Mouse (Mus musculus) liver, embryonic 14.5 days (tissue): ENCODE data around the gene Rasgef1b. TPM values are rescaled to one million over a fixed set of nuclear protein-coding genes. Genes with fewer than 3 reads are reported as not detected.

Experiments
- ATAC-seq: fragments of 200-750 bp; cut with Nextera tagmentation; 2 replicates; pipeline ENCODE4 v1.8.0; 2017; ENCODE audit warnings: moderate number of reproducible peaks, mild to moderate bottlenecking, moderate library complexity; ENCODE audit not compliant: insufficient read depth
- DNase-seq, 3 experiments: peaks; one replicate each; pipeline ENCODE4 v3.0.0-alpha.2; 2012 to 2013; ENCODE audit warnings: low read depth in 3 of 3, low spot score in 3 of 3
- H3K27ac ChIP-seq: fragments of 300-500 bp; sonication (generic); 2 replicates; pipeline ENCODE4 v1.5.1; 2014; ENCODE audit warnings: moderate library complexity, mild to moderate bottlenecking, control low read depth, inconsistent platforms
- H3K27me3 ChIP-seq: fragments of 300-500 bp; sonication (generic); 2 replicates; pipeline ENCODE4 v1.6.1; 2014; ENCODE audit warnings: mild to moderate bottlenecking, low read length, moderate library complexity; ENCODE audit not compliant: control insufficient read depth, insufficient read depth
- H3K36me3 ChIP-seq: fragments of 300-500 bp; sonication (generic); replicated peaks from 2 replicates; pipeline ENCODE4 v1.6.1; 2014; ENCODE audit warnings: low read depth; ENCODE audit not compliant: control insufficient read depth, insufficient read depth
- H3K4me1 ChIP-seq, 2 experiments: fragments of 200-500 bp in 1 of 2; fragments of 300-500 bp in 1 of 2; sonication (generic) in 1 of 2; replicated peaks; 2 replicates each; pipeline ENCODE4 v1.6.1; 2012 to 2014; ENCODE audit warnings: antibody characterized with exemption in 1 of 2, inconsistent platforms in 1 of 2, low read length in 1 of 2; ENCODE audit not compliant: control insufficient read depth in 2 of 2, insufficient read depth in 2 of 2
- H3K4me2 ChIP-seq: fragments of 300-500 bp; sonication (generic); 2 replicates; pipeline ENCODE4 v1.6.1; 2014; ENCODE audit warnings: low read depth, mild to moderate bottlenecking, control low read depth, moderate library complexity
- H3K4me3 ChIP-seq, 2 experiments: fragments of 200-500 bp in 1 of 2; fragments of 300-500 bp in 1 of 2; sonication (generic) in 1 of 2; 2 replicates each; pipeline ENCODE4 v1.5.1; 2012 to 2014; ENCODE audit warnings: low read depth in 2 of 2, low read length in 2 of 2, mild to moderate bottlenecking in 2 of 2, control low read depth in 1 of 2, inconsistent platforms in 1 of 2, moderate library complexity in 1 of 2; ENCODE audit not compliant: insufficient read depth in 1 of 2
- H3K9ac ChIP-seq: fragments of 300-500 bp; sonication (generic); replicated peaks from 2 replicates; pipeline ENCODE4 v1.6.1; 2014; ENCODE audit warnings: mild to moderate bottlenecking, control low read depth, moderate library complexity
- H3K9me3 ChIP-seq: fragments of 300-500 bp; sonication (generic); 2 replicates; pipeline ENCODE4 v1.6.1; 2016; ENCODE audit warnings: low read length, mixed read lengths; ENCODE audit not compliant: control insufficient read depth
- CTCF ChIP-seq: IDR thresholded peaks from 2 replicates; pipeline ENCODE4 v1.5.1; 2016; ENCODE audit warnings: antibody characterized with exemption, low read depth, control low read depth
- EP300 ChIP-seq: IDR thresholded peaks from 2 replicates; pipeline ENCODE4 v1.6.1; 2016; ENCODE audit warnings: antibody characterized with exemption, low read depth
- WGBS: fragments of 180-500 bp; shearing (Covaris S2); extraction: QIAGEN DNeasy Blood & Tissue Kit; methylation state at CpG from one replicate; pipeline ENCODE4 v1.1.7; 2014; ENCODE audit not compliant: insufficient replicate concordance; 5-methylcytosine and 5-hydroxymethylcytosine counted together
- polyA plus RNA-seq, 2 experiments: library from polyadenylated mRNA; depleted of rRNA in 1 of 2; stranded (reverse) in 1 of 2; unstranded in 1 of 2; fragments of >200 nt; fragmentation: Nextera tagmentation in 1 of 2; extraction: Ambion mirVana in 1 of 2; gene quantifications; 2 replicates each; pipeline versions ENCODE4 v1.2.1 to v1.2.3; 2012 to 2014

The Rasgef1b gene
- polyA plus RNA-seq, 2 experiments = 2.8 to 4.2 TPM

DNA sequence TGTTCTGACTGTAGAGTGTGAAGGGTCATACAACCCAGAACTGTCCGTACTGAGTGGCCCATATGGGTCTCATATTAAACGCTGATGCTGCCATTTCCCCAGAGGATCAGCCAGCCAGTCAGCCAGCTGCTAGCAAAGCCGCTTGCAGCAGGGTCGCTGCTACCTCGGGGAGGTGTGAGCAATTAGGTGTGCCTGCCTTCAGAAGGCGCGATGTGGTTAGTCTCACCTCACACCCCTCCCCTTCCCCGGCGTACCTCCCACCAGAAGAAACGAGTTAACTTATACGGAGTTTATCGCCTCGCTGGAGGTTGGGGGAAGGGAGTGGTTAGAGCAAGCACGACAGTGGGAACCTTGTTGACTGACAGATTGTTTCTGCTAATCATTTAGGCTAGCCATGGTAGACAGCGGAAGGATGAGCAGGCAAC lies 826 bp downstream of the Rasgef1b start:
- Histone ChIP-seq H3K27me3 (peaks cover 31% of the 10 kb centered on the region), H3K4me3 (peak overlapping the region; percentile 13 to 47; a peak in 2 of 4 replicates), H3K4me2 (peak overlapping the region; percentile 60), H3K9me3 (no peaks in the 10 kb centered on the region), H3K36me3 (no peaks in the 10 kb centered on the region), H3K4me1 (no peaks in the 10 kb centered on the region), H3K27ac (no peak overlapping the region), H3K9ac (no peak overlapping the region)
- ATAC-seq = no peak
- DNase-seq = no peak
- WGBS = under 1% methylated on average over 15 of the region's 15 CpGs
- TF ChIP-seq EP300 (no peak), CTCF (no peak)

DNA sequence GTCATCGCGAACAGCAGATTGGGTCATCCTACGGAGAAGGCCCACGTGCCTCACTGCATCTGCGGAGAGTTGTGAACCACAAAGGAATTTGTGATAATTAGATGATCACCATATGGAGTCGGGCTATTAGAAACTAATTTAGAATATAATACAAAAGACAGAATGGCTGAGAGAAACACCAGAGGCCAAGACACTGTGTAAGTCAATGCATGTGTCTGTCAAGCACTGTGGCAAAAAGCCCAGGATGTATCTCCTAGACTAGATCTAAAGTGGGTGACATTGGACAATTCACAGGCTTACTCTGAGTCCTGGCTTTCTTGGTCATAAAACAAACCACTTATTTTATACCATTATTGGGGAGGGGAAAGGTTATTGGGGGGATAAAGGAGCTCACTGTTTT lies 4.9 kb downstream of the Rasgef1b start:
- Histone ChIP-seq H3K4me3 (no peak overlapping the region), H3K27me3 (peaks cover 20% of the 10 kb centered on the region), H3K4me2 (no peak overlapping the region), H3K27ac (no peak overlapping the region), H3K36me3 (no peaks in the 10 kb centered on the region), H3K9me3 (no peaks in the 10 kb centered on the region), H3K9ac (no peak overlapping the region), H3K4me1 (no peaks in the 10 kb centered on the region)
- TF ChIP-seq CTCF (no peak), EP300 (no peak)
- DNase-seq (no peak), ATAC-seq (no peak)
- WGBS = 76% methylated on average over 6 of the region's 6 CpGs

DNA sequence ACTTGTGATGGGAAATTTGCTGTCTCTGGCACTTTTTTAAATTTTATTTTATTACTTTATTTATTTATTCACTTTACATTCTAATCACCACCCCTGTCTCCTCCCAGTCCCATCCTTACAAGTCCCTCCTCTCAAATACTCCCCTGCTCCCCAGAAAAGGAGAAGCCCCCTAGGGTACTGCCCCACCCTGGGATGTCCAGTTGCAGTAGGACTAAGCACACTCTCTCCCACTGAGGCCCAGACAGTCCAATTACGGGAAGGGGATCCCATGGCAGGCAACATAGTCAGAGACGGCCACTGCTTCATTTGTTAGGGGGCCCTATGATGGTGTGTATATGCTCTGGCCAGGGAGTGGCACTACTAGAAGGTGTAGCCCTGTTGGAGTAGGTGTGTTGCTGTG lies 6.6 kb downstream of the Rasgef1b start:
- H3K9ac ChIP-seq = no peak overlapping the region
- ATAC-seq (no peak), DNase-seq (no peak)
- no peak overlapping the region for H3K4me3 ChIP-seq
- H3K4me2 ChIP-seq = no peak overlapping the region
- H3K27me3 ChIP-seq = peaks cover 3% of the 10 kb centered on the region
- H3K9me3 ChIP-seq = no peaks in the 10 kb centered on the region
- no peaks in the 10 kb centered on the region for H3K4me1 ChIP-seq
- no peak overlapping the region for H3K27ac ChIP-seq
- 61% methylated on average over 2 of the region's 2 CpGs for WGBS
- H3K36me3 ChIP-seq = no peaks in the 10 kb centered on the region
- TF ChIP-seq CTCF (no peak), EP300 (no peak)

GRCm38 (mm10) chr5:99720554-99720953 lies 8.3 kb downstream of the Rasgef1b start:
- H3K4me2 ChIP-seq = no peak overlapping the region
- no peaks in the 10 kb centered on the region for H3K27me3 ChIP-seq
- ATAC-seq (no peak), DNase-seq (no peak)
- no peaks in the 10 kb centered on the region for H3K36me3 ChIP-seq
- H3K4me3 ChIP-seq = no peak overlapping the region
- TF ChIP-seq CTCF (no peak), EP300 (no peak)
- no peaks in the 10 kb centered on the region for H3K4me1 ChIP-seq
- 74% methylated on average over 2 of the region's 2 CpGs for WGBS
- H3K9ac ChIP-seq = no peak overlapping the region
- H3K9me3 ChIP-seq = no peaks in the 10 kb centered on the region
- H3K27ac ChIP-seq = no peak overlapping the region

- WGBS = 66% methylated on average over 8 of the region's 8 CpGs
These were observed 10.9 kb downstream of the Rasgef1b start for GRCm38 (mm10) chr5:99717917-99718316.

DNA sequence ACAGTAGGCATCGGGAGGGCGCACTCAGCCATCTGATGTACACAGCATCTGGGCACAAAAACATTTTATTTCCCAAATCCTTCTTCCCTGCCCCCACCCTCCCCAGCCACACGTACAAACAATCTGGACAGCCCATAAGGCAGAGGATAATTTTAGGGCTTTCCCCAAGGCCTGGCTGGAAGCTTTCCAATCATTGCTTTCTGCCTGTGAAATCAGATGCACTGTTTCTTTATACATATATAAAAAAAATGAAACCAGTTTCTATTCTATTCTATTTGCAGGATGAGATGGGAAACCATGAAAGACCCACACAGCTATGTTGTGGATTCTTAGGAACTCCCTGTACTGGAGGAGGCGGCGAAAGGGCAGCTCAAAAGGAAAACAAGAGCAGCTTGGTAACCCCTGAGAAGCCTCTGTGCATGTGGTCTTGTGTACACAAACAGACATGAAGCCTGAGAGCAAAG lies 13.6 kb downstream of the Rasgef1b start:
- Histone ChIP-seq H3K4me3 (no peak overlapping the region), H3K4me2 (no peak overlapping the region), H3K36me3 (no peaks in the 10 kb centered on the region), H3K9me3 (no peaks in the 10 kb centered on the region), H3K27me3 (no peaks in the 10 kb centered on the region), H3K27ac (no peak overlapping the region), H3K9ac (no peak overlapping the region), H3K4me1 (no peaks in the 10 kb centered on the region)
- 52% methylated on average over 5 of the region's 5 CpGs for WGBS
- no peak for ATAC-seq
- TF ChIP-seq EP300 = no peak
- no peak for TF ChIP-seq CTCF
- DNase-seq = no peak

More at GRCm38 (mm10) chr5:99717917-99718316, 10.9 kb downstream of the Rasgef1b start:
- no peaks in the 10 kb centered on the region for H3K4me1 ChIP-seq
- DNase-seq = no peak
- H3K9me3 ChIP-seq = no peaks in the 10 kb centered on the region
- ATAC-seq = no peak
- H3K4me2 ChIP-seq = no peak overlapping the region
- no peak overlapping the region for H3K4me3 ChIP-seq
- H3K27ac ChIP-seq = no peak overlapping the region
- TF ChIP-seq CTCF (no peak), EP300 (no peak)
- no peaks in the 10 kb centered on the region for H3K27me3 ChIP-seq
- no peak overlapping the region for H3K9ac ChIP-seq
- no peaks in the 10 kb centered on the region for H3K36me3 ChIP-seq
